ENCODE assay signal across 10 mouse cellular contexts in the genomic region with DNA sequence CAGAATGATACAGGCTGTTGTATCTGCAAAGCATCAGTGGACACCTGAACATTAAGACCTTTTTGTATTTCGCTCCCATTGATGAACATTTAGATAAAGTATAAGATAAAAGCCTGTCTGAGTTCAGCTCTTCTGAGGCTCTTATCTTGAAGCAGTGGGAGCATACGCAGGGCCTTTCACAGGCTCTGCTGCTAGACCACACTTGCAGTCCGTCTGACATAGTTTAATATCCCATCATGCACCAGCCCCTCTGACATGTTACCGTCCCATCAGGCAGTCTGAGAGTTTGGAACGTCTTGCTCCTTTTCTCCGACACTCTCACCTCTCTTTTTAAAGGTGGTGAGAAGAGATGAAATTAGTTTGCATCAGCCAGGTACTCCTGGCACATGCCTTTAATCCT. TPM values are rescaled to one million over a fixed set of nuclear protein-coding genes. Genes with fewer than 3 reads are reported as not detected.
A peak's percentile ranks its signal among the peaks of the same experiment; 100 is the strongest.
DNase-seq lines count a peak whose midpoint lies in the region; ATAC-seq lines count a peak whose summit lies in the region.
"Had no signal": no experiment of that assay in that cellular context is flagged by ENCODE, and none has a peak within 500 bp of the region (broad histone marks: within the 10 kb centered on the region; RNA-seq: fewer than 3 reads in every experiment).

No protein-coding gene starts in this region.

- H3K9me3 ChIP-seq in kidney, embryonic 16.5 days (ENCODE audit: low read length): no peaks in the 10 kb centered on the region
- H3K9me3 ChIP-seq in forebrain, embryonic 12.5 days: no peaks in the 10 kb centered on the region
- no peaks in the 10 kb centered on the region for H3K9me3 ChIP-seq in hindbrain, embryonic 16.5 days (ENCODE audit: control insufficient read depth, low read length)
- H3K9me3 ChIP-seq in midbrain, embryonic 15.5 days: no peaks in the 10 kb centered on the region

- peaks cover 18% of the 10 kb centered on the region for H3K4me1 ChIP-seq in kidney, embryonic 16.5 days (ENCODE audit: insufficient read depth, low read length)
- peaks cover 26% of the 10 kb centered on the region for H3K4me1 ChIP-seq in forebrain, embryonic 12.5 days
- H3K4me1 ChIP-seq in hindbrain, embryonic 16.5 days (ENCODE audit: control insufficient read depth, insufficient read depth, low read depth, low read length): peaks cover 15% of the 10 kb centered on the region
- peaks cover 31% of the 10 kb centered on the region for H3K4me1 ChIP-seq in midbrain, embryonic 15.5 days

- no peak overlapping the region for H3K27ac ChIP-seq in kidney, embryonic 16.5 days (ENCODE audit: low read length)
- H3K27ac ChIP-seq in forebrain, embryonic 12.5 days: no peak overlapping the region
- no peak overlapping the region for H3K27ac ChIP-seq in hindbrain, embryonic 16.5 days (ENCODE audit: low read depth, low read length)
- H3K27ac ChIP-seq in midbrain, embryonic 15.5 days: no peak overlapping the region
- H3K27ac ChIP-seq: layer of hippocampus, adult 2 months had no signal

- DNase-seq in kidney, adult 9 months: no peak
- DNase-seq in urinary bladder, adult 18-20 months (ENCODE audit: low spot score in 2 of 2): no peak
- no peak for DNase-seq in thymus, postnatal 36 days
- DNase-seq: retina, postnatal 1 day; thymus, adult 2 months had no signal

- WGBS in kidney, embryonic 16.5 days: 70% methylated on average over 6 of the region's 6 CpGs
- 88% methylated on average over 6 of the region's 6 CpGs for WGBS in forebrain, embryonic 12.5 days
- WGBS in hindbrain, embryonic 16.5 days: 75% methylated on average over 6 of the region's 6 CpGs
- 83% methylated on average over 6 of the region's 6 CpGs for WGBS in midbrain, embryonic 15.5 days

- peak overlapping the region; percentile 75 for H3K4me2 ChIP-seq in kidney, embryonic 16.5 days (replicated peaks; ENCODE audit: low read depth, low read length)
- H3K4me2 ChIP-seq in forebrain, embryonic 12.5 days: peak overlapping the region; percentile 66
- peak overlapping the region; percentile 59 for H3K4me2 ChIP-seq in hindbrain, embryonic 16.5 days (ENCODE audit: low read length)
- H3K4me2 ChIP-seq in midbrain, embryonic 15.5 days: peak overlapping the region; percentile 52

- peaks cover 6% of the 10 kb centered on the region for H3K36me3 ChIP-seq in kidney, embryonic 16.5 days (ENCODE audit: insufficient read depth, low read length)
- H3K36me3 ChIP-seq in forebrain, embryonic 12.5 days (replicated peaks): peaks cover 17% of the 10 kb centered on the region; the same call in 1 of the 2 replicates
- no peaks in the 10 kb centered on the region for H3K36me3 ChIP-seq in hindbrain, embryonic 16.5 days (ENCODE audit: control insufficient read depth, insufficient read depth, low read length)
- H3K36me3 ChIP-seq in midbrain, embryonic 15.5 days (replicated peaks): peaks cover 2% of the 10 kb centered on the region; the same call in 1 of the 2 replicates

- no peak for ATAC-seq in kidney, embryonic 16.5 days (ENCODE audit: low FRiP score, low TSS enrichment)
- ATAC-seq in forebrain, embryonic 12.5 days (ENCODE audit: low FRiP score): no peak
- no peak for ATAC-seq in hindbrain, embryonic 16.5 days
- ATAC-seq in midbrain, embryonic 15.5 days (replicated peaks): no peak

- H3K27me3 ChIP-seq in kidney, embryonic 16.5 days (ENCODE audit: insufficient read depth, low read length): no peaks in the 10 kb centered on the region
- H3K27me3 ChIP-seq in forebrain, embryonic 12.5 days: no peaks in the 10 kb centered on the region
- no peaks in the 10 kb centered on the region for H3K27me3 ChIP-seq in hindbrain, embryonic 16.5 days (replicated peaks; ENCODE audit: control insufficient read depth, insufficient read depth, low read length)
- H3K27me3 ChIP-seq in midbrain, embryonic 15.5 days (replicated peaks): no peaks in the 10 kb centered on the region

- peak overlapping the region; percentile 86 for H3K4me3 ChIP-seq in kidney, embryonic 16.5 days (ENCODE audit: low read length)
- no peak overlapping the region for H3K4me3 ChIP-seq in forebrain, embryonic 12.5 days (replicated peaks)
- H3K4me3 ChIP-seq in hindbrain, embryonic 16.5 days (ENCODE audit: low read length): no peak overlapping the region
- peak overlapping the region; percentile 71; the same call in 1 of the 2 replicates for H3K4me3 ChIP-seq in midbrain, embryonic 15.5 days

- no peak overlapping the region for H3K9ac ChIP-seq in kidney, embryonic 16.5 days (replicated peaks; ENCODE audit: low read length)
- 0 out of 2 replicates have a peak overlapping the region, but pooled peaks have one; percentile 85 for H3K9ac ChIP-seq in forebrain, embryonic 12.5 days
- no peak overlapping the region for H3K9ac ChIP-seq in hindbrain, embryonic 16.5 days (ENCODE audit: low read depth, low read length)
- H3K9ac ChIP-seq in midbrain, embryonic 15.5 days: 0 out of 2 replicates have a peak overlapping the region, but pooled peaks have one; percentile 6

RNA-seq across cellular contexts. Expression of gene Phf14, which starts 19.9 kb away (rescaled TPM):
- 47.7 and 61.8 TPM in 2 replicates for polyA plus RNA-seq in kidney, embryonic 16.5 days (2015; fragmentation: Nextera tagmentation; extraction: Ambion mirVana)
- polyA plus RNA-seq in forebrain, embryonic 12.5 days (2016; fragmentation: Nextera tagmentation; extraction: Ambion mirVana): 103 and 127 TPM in 2 replicates
- 70.7 and 74.3 TPM in 2 replicates for polyA plus RNA-seq in hindbrain, embryonic 16.5 days (2015; fragmentation: Nextera tagmentation; extraction: Ambion mirVana)
- polyA plus RNA-seq in midbrain, embryonic 15.5 days (2015; fragmentation: Nextera tagmentation; extraction: Ambion mirVana): 83.3 and 93.3 TPM in 2 replicates

RNA-seq across cellular contexts. Expression of gene Ndufa4, which starts 20.2 kb away (rescaled TPM):
- 981 and 1,036 TPM in 2 replicates for polyA plus RNA-seq in kidney, embryonic 16.5 days (2015; fragmentation: Nextera tagmentation; extraction: Ambion mirVana)
- 705 and 733 TPM in 2 replicates for polyA plus RNA-seq in forebrain, embryonic 12.5 days (2016; fragmentation: Nextera tagmentation; extraction: Ambion mirVana)
- 1,100 and 1,290 TPM in 2 replicates for polyA plus RNA-seq in hindbrain, embryonic 16.5 days (2015; fragmentation: Nextera tagmentation; extraction: Ambion mirVana)
- polyA plus RNA-seq in midbrain, embryonic 15.5 days (2015; fragmentation: Nextera tagmentation; extraction: Ambion mirVana): 966 and 990 TPM in 2 replicates

Comparison
In these comparisons a context has a peak if more than half of its experiments do, and no peak if none do; other contexts are left out.
1. H3K4me3 ChIP-seq: peak in kidney, embryonic 16.5 days (single experiment) and midbrain, embryonic 15.5 days (single experiment); none in forebrain, embryonic 12.5 days (single experiment) and hindbrain, embryonic 16.5 days (single experiment).
2. H3K9ac ChIP-seq: peak in forebrain, embryonic 12.5 days (single experiment) and midbrain, embryonic 15.5 days (single experiment); none in kidney, embryonic 16.5 days (single experiment) and hindbrain, embryonic 16.5 days (single experiment).
3. Peak in every context shown above with its lines, with median percentiles within 50 percentile points of each other: H3K4me2 ChIP-seq.